Mouse (Mus musculus) ES-E14 (cell line): ENCODE results near the gene Tns1. TPM values are rescaled to one million over a fixed set of nuclear protein-coding genes. Genes with fewer than 3 reads are reported as not detected.

Experiments
- DNase-seq: peaks from one replicate; pipeline ENCODE4 v3.0.0-alpha.2; 2013; ENCODE audit warnings: low read depth, low spot score
- H3K27ac ChIP-seq: 2 replicates; pipeline ENCODE4 v1.5.1; 2012; ENCODE audit warnings: low read depth, mild to moderate bottlenecking, low read length, moderate library complexity, mixed read lengths; ENCODE audit not compliant: poor library complexity, insufficient read depth, severe bottlenecking
- H3K36me3 ChIP-seq: 2 replicates; pipeline ENCODE4 v1.6.1; 2012; ENCODE audit warnings: mild to moderate bottlenecking, low read length, moderate library complexity, mixed read lengths; ENCODE audit not compliant: control insufficient read depth, poor library complexity, insufficient read depth, severe bottlenecking
- H3K4me1 ChIP-seq, 2 experiments: fragments of 150-350 bp in 1 of 2; sonication (generic) in 1 of 2; 2 replicates each; pipeline ENCODE4 v1.6.1; 2012; ENCODE audit warnings: low read length in 2 of 2, mild to moderate bottlenecking in 1 of 2, mixed read lengths in 1 of 2; ENCODE audit not compliant: control insufficient read depth in 2 of 2, insufficient read depth in 2 of 2, poor library complexity in 1 of 2
- H3K4me3 ChIP-seq, 2 experiments: fragments of 150-350 bp in 1 of 2; sonication (generic) in 1 of 2; 2 replicates each; pipeline ENCODE4 v1.5.1; 2012; ENCODE audit warnings: low read length in 2 of 2, low read depth in 1 of 2, mild to moderate bottlenecking in 1 of 2, mixed read lengths in 1 of 2; ENCODE audit not compliant: insufficient read depth in 1 of 2, poor library complexity in 1 of 2, severe bottlenecking in 1 of 2
- H3K9ac ChIP-seq: 2 replicates; pipeline ENCODE4 v1.6.1; 2012; ENCODE audit warnings: low read depth, mild to moderate bottlenecking, low read length, mixed read lengths; ENCODE audit not compliant: poor library complexity, insufficient read depth, severe bottlenecking
- H3K9me3 ChIP-seq: fragments of 150-350 bp; sonication (generic); 2 replicates; pipeline ENCODE4 v1.6.1; 2012; ENCODE audit warnings: low read depth, mild to moderate bottlenecking, low read length; ENCODE audit not compliant: control insufficient read depth, insufficient read depth
- CHD2 ChIP-seq: IDR thresholded peaks from 2 replicates; pipeline ENCODE4 v1.6.1; 2014; ENCODE audit warnings: mild to moderate bottlenecking, low read depth, low read length, inconsistent platforms
- HCFC1 ChIP-seq: IDR thresholded peaks from 2 replicates; pipeline ENCODE4 v1.6.1; 2012; ENCODE audit warnings: low read length, inconsistent platforms, borderline replicate concordance; ENCODE audit not compliant: insufficient read depth
- MAFK ChIP-seq: IDR thresholded peaks from 2 replicates; pipeline ENCODE4 v1.6.1; 2014; ENCODE audit warnings: mild to moderate bottlenecking, low read depth, low read length, inconsistent platforms; ENCODE audit not compliant: insufficient read depth
- ZC3H11A ChIP-seq: IDR thresholded peaks from 2 replicates; pipeline ENCODE4 v1.6.1; 2012; ENCODE audit warnings: low read depth, mild to moderate bottlenecking, inconsistent platforms, low read length, borderline replicate concordance
- ZNF384 ChIP-seq: IDR thresholded peaks from 2 replicates; pipeline ENCODE4 v1.6.1; 2012; ENCODE audit warnings: low read depth, low read length, inconsistent platforms
- in situ Hi-C, 2 experiments: fragments of 600-800 bp; cut with MboI; formaldehyde crosslinking; loops; one replicate each; pipeline ENCODE4 v1.15.1; 2025; ENCODE audit warnings: low sequenced_read_pairs in 2 of 2, inconsistent platforms in 1 of 2; ENCODE audit not compliant: unreplicated experiment in 2 of 2
- total RNA-seq: library from RNA; depleted of rRNA; stranded (reverse); fragments of 300-350 nt; gene quantifications from 2 replicates; pipeline ENCODE4 v1.2.3, GENCODE M21; 2012

The Tns1 gene
- total RNA-seq, 1 experiment, result 9.5 TPM

GRCm38 (mm10) chr1:74028118-74028880 is 96.0 kb downstream of the Tns1 start:
- in situ Hi-C loops, result no loop called here

GRCm38 (mm10) chr1:74027559-74028091 is 96.6 kb downstream of the Tns1 start:
- TF ChIP-seq MAFK, result no peak
- H3K27ac ChIP-seq, result no peak overlapping the region
- H3K4me1 ChIP-seq, result peaks cover 0 to 23% of the 10 kb centered on the region in 2 experiments; a peak in 3 of 4 replicates
- H3K36me3 ChIP-seq, result no peaks in the 10 kb centered on the region
- no peaks in the 10 kb centered on the region for H3K9me3 ChIP-seq
- in situ Hi-C loops, result no loop called here
- DNase-seq, result no peak
- no peak overlapping the region for H3K9ac ChIP-seq
- H3K4me3 ChIP-seq, result no peak overlapping the region

More at GRCm38 (mm10) chr1:74028118-74028880, 96.0 kb downstream of the Tns1 start:
- Histone ChIP-seq H3K9ac (no peak overlapping the region), H3K4me1 (peaks cover 0 to 23% of the 10 kb centered on the region in 2 experiments; a peak in 3 of 4 replicates), H3K9me3 (no peaks in the 10 kb centered on the region), H3K36me3 (no peaks in the 10 kb centered on the region), H3K4me3 (no peak overlapping the region), H3K27ac (no peak overlapping the region)
- no peak for DNase-seq
- TF ChIP-seq MAFK (no peak), ZNF384 (peak; percentile 73)

- H3K27ac ChIP-seq, result no peak overlapping the region
- H3K36me3 ChIP-seq, result no peaks in the 10 kb centered on the region
- H3K4me3 ChIP-seq, result no peak overlapping the region
- H3K9me3 ChIP-seq, result no peaks in the 10 kb centered on the region
- in situ Hi-C loops, result no loop called here
- no peak for DNase-seq
- H3K9ac ChIP-seq, result no peak overlapping the region
- H3K4me1 ChIP-seq, result peaks cover 0 to 23% of the 10 kb centered on the region in 2 experiments; a peak in 3 of 4 replicates
- no peak for TF ChIP-seq HCFC1
- no peak for TF ChIP-seq ZC3H11A
- TF ChIP-seq ZNF384, result no peak
- no peak for TF ChIP-seq CHD2
- TF ChIP-seq MAFK, result no peak
Observed at GRCm38 (mm10) chr1:74026703-74027195, 97.5 kb downstream of the Tns1 start.

GRCm38 (mm10) chr1:74025651-74026226 is 98.5 kb downstream of the Tns1 start:
- DNase-seq, result no peak
- Histone ChIP-seq H3K9me3 (no peaks in the 10 kb centered on the region), H3K27ac (no peak overlapping the region), H3K36me3 (no peaks in the 10 kb centered on the region), H3K9ac (no peak overlapping the region), H3K4me3 (no peak overlapping the region), H3K4me1 (peaks cover 0 to 13% of the 10 kb centered on the region in 2 experiments; a peak in 2 of 4 replicates)
- in situ Hi-C loops, result no loop called here
- TF ChIP-seq CHD2 (no peak), HCFC1 (no peak), MAFK (no peak), ZC3H11A (no peak), ZNF384 (no peak)
